Mouse (Mus musculus) kidney, adult 2 months (tissue): ENCODE data around the gene Pgs1.

Experiments
- CTCF ChIP-seq: fragments of 200-500 bp; conservative IDR thresholded peaks from 2 replicates; pipeline ENCODE4 v1.5.1; 2011; ENCODE audit warnings: low read depth, mild to moderate bottlenecking, control low read depth, low read length, moderate library complexity, mixed read lengths; ENCODE audit not compliant: insufficient read depth, insufficient read length
- POLR2A ChIP-seq: fragments of 200-500 bp; IDR thresholded peaks from one replicate; pipeline ENCODE4 v1.6.1; 2011; ENCODE audit warnings: low read depth, low read length, control low read depth

GRCm38 (mm10) chr11:118013339-118013738 lies 27.2 kb downstream of the Pgs1 start:
- TF ChIP-seq CTCF = no peak
- no peak for TF ChIP-seq POLR2A
